Mouse (Mus musculus) retina, postnatal 1 day (tissue): ENCODE measurements around the gene Olfr933.

ENCODE experiments used
- DNase-seq: peaks from one replicate; pipeline ENCODE4 v3.0.0-alpha.2; 2012

Gene Olfr933

GRCm38 (mm10) chr9:38972013-38972412, at the start of gene Olfr933:
TSS of gene Olfr933 (plus strand) at chr9:38972313.
- DNase-seq: no peak

DNA sequence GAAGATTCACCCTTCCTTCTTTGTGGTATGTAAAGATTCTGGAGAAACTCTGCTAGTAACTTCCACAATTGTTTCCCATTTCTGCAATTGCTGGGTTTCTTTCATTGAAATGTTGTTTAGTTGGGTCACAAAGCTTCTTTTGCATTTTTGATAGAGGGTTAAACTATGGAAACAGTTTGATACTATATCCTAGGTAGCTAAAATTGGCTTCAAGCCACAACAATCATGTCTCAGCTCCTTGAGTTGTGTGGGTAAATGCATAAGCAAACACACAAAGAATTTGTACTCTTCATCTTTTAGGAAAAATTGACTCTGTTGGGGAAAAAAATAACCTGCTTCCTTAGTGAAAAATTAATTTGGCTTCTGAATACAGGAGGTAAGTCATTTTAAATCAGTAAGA, 42.6 kb upstream of the Olfr933 start, which contains the start of gene Olfr930:
Olfr930 (plus strand) TSS at position 301 of the 400 bp plus-strand sequence.
- no peak for DNase-seq

DNA sequence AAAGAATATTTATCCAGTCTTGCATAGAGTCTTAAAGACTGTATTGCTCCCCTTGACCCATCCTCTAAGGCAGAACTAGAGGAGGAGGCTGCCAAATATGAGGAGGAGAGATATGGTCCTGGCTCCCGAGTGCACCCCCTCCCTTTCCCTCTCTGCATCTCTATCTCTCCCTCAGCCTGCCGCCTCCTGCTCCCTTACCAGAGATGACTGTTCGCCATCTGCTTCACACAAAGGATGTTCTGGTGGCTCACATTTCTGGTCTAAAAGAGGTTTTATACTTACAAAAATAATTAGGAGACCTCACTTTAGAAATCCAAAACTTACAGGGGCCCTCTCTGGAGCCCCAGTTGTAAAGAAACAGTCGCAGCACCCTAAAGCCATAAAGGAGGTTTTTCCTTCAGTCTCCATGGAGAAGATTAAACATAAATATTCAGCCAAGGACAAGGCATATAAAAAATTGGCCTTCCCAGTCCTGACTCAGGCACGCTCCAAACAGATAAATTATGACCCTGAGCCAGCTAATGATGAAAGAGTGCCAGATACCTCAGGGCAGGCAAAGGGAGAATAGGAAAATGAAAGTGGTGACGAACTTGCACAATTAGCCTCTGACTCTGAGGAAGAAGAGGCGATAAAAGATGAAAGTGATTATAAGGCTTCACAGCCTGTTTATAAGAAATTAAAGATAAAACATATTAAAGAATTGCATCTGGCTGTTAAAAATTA, 18.6 kb upstream of the Olfr933 start:
- DNase-seq: no peak

DNA sequence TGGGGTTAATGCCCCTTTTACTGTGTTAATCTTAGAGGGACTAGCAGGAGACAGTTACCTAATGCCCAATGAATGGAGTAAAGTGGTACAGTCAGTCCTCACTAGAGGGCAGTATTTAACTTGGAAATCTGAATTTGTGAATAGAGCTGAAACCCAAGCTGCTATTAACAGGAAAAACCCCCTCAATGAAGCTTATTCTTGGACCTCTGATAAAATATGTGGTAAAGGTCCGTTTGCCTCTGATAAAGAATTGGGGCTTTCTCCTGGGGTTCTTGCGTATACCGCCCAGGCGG, 18.0 kb upstream of the Olfr933 start:
- peak; percentile 1 for DNase-seq

GRCm38 (mm10) chr9:38988215-38988614, 16.1 kb downstream of the Olfr933 start, which contains the start of gene Olfr934:
TSS of gene Olfr934 (minus strand) at chr9:38988315.
- no peak for DNase-seq

- DNase-seq: no peak
Measured at GRCm38 (mm10) chr9:38999583-38999982, 27.5 kb downstream of the Olfr933 start, which contains the start of gene Olfr935. TSS of gene Olfr935 (minus strand) at chr9:38999683.

- DNase-seq: no peak
Measured at GRCm38 (mm10) chr9:39023277-39023676, 51.2 kb downstream of the Olfr933 start, which contains the start of gene Olfr146. TSS of gene Olfr146 (minus strand) at chr9:39023377.
